Mouse (Mus musculus): ENCODE data around the gene Gm44805. TPM values are rescaled to one million over a fixed set of nuclear protein-coding genes. Genes with fewer than 3 reads are reported as not detected.

The Gm44805 gene
- polyA plus RNA-seq, 1 experiment from 2014 or later: not detected

- peak overlapping the region; percentile 30; the same call in 1 of the 2 replicates for H3K4me2 ChIP-seq (ENCODE audit: low read depth, low read length)
- H3K9me3 ChIP-seq (ENCODE audit: control insufficient read depth, low read length): no peaks in the 10 kb centered on the region; the same call in 1 of the 2 replicates
- peak overlapping the region; percentile 59 for H3K9ac ChIP-seq (ENCODE audit: low read depth, low read length)
- WGBS: 30% methylated on average over 22 of the region's 22 CpGs
- ATAC-seq: peak; percentile 95
- H3K4me1 ChIP-seq (ENCODE audit: control insufficient read depth, insufficient read depth, low read length): peaks cover 38% of the 10 kb centered on the region
- no peaks in the 10 kb centered on the region for H3K27me3 ChIP-seq (replicated peaks; ENCODE audit: control insufficient read depth, insufficient read depth, low read length)
- no peak overlapping the region for H3K4me3 ChIP-seq (ENCODE audit: low read length)
- H3K36me3 ChIP-seq (ENCODE audit: control insufficient read depth, insufficient read depth, low read length): peaks cover 8% of the 10 kb centered on the region; the same call in 1 of the 2 replicates
- H3K27ac ChIP-seq (ENCODE audit: low read length): peak overlapping the region; percentile 83
These were observed 20.0 kb upstream of the Gm44805 start for GRCm38 (mm10) chr7:19701069-19701761.

DNA sequence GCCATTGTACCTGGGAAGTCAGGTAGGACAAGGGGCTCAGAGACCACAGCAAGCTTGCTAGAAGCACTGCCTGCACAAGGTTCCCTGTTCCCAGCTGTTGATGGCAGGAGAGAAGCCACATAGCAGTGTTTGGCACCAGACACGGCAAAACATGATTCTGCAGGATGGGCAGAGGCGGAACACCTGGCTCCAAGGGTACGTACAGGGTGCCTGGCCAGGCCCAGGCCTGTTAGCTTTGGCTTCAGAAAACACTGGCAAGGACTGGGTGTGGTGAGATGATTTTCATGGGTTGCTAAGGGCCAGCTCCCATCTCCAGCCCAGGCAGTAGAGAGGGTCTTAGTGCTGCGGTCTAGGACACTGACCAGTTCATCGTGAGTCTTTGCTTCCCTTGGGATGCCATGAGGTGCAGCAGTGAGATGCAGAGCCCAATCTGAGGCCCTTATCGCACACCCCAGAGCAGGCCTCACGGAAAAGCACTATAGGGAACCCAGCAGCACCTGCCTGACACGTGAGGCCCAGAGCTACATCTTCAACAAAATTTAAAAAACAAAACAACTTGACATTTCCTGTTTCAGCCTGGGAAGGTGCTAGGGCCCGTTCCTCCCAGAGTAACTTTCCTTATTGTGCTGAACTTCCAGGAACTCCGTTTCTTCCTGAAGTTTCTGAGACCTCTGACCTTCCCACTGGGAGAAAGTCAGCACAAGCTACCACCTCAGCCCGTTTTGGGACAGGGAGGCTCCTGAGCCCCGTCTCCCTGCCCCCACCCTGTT is 19.3 kb upstream of the Gm44805 start:
- 48% methylated on average over 12 of the region's 12 CpGs for WGBS
- no peak overlapping the region for H3K4me3 ChIP-seq (ENCODE audit: low read length)
- H3K36me3 ChIP-seq (ENCODE audit: control insufficient read depth, insufficient read depth, low read length): peaks cover 8% of the 10 kb centered on the region; the same call in 1 of the 2 replicates
- H3K4me2 ChIP-seq (ENCODE audit: low read depth, low read length): peak overlapping the region; percentile 30; the same call in 1 of the 2 replicates
- peak overlapping the region; percentile 83 for H3K27ac ChIP-seq (ENCODE audit: low read length)
- H3K9ac ChIP-seq (ENCODE audit: low read depth, low read length): peak overlapping the region; percentile 42; the same call in 1 of the 2 replicates
- peaks cover 38% of the 10 kb centered on the region for H3K4me1 ChIP-seq (ENCODE audit: control insufficient read depth, insufficient read depth, low read length)
- ATAC-seq: peak; percentile 57
- no peaks in the 10 kb centered on the region; the same call in 1 of the 2 replicates for H3K9me3 ChIP-seq (ENCODE audit: control insufficient read depth, low read length)
- H3K27me3 ChIP-seq (replicated peaks; ENCODE audit: control insufficient read depth, insufficient read depth, low read length): no peaks in the 10 kb centered on the region

- Histone ChIP-seq H3K27ac (ENCODE audit: low read length) (peak overlapping the region; percentile 83; the same call in 1 of the 2 replicates), H3K36me3 (ENCODE audit: control insufficient read depth, insufficient read depth, low read length) (peaks cover 8% of the 10 kb centered on the region; the same call in 1 of the 2 replicates), H3K9ac (ENCODE audit: low read depth, low read length) (no peak overlapping the region), H3K4me2 (ENCODE audit: low read depth, low read length) (no peak overlapping the region), H3K4me3 (ENCODE audit: low read length) (no peak overlapping the region), H3K27me3 (replicated peaks; ENCODE audit: control insufficient read depth, insufficient read depth, low read length) (no peaks in the 10 kb centered on the region), H3K9me3 (ENCODE audit: control insufficient read depth, low read length) (no peaks in the 10 kb centered on the region; the same call in 1 of the 2 replicates), H3K4me1 (ENCODE audit: control insufficient read depth, insufficient read depth, low read length) (peaks cover 40% of the 10 kb centered on the region)
- 84% methylated on average over 4 of the region's 4 CpGs for WGBS
- no peak for ATAC-seq
These were observed 18.6 kb upstream of the Gm44805 start for GRCm38 (mm10) chr7:19699827-19700148.

- Histone ChIP-seq H3K4me2 (ENCODE audit: low read depth, low read length) (peak within 1 kb of the TSS; percentile 59), H3K27me3 (replicated peaks; ENCODE audit: control insufficient read depth, insufficient read depth, low read length) (no peaks in the 10 kb centered on the region), H3K27ac (ENCODE audit: low read length) (peak within 1 kb of the TSS; percentile 83; the same call in 1 of the 2 replicates), H3K4me3 (ENCODE audit: low read length) (peak within 1 kb of the TSS; percentile 37), H3K36me3 (ENCODE audit: control insufficient read depth, insufficient read depth, low read length) (peaks cover 8% of the 10 kb centered on the region; the same call in 1 of the 2 replicates), H3K4me1 (ENCODE audit: control insufficient read depth, insufficient read depth, low read length) (peaks cover 45% of the 10 kb centered on the region), H3K9me3 (ENCODE audit: control insufficient read depth, low read length) (no peaks in the 10 kb centered on the region; the same call in 1 of the 2 replicates), H3K9ac (ENCODE audit: low read depth, low read length) (peak within 1 kb of the TSS; percentile 60)
- ATAC-seq: no peak
- 5% methylated on average over 20 of the region's 20 CpGs for WGBS
These were observed 17.9 kb upstream of the Gm44805 start, which contains the start of gene Apoe for GRCm38 (mm10) chr7:19698907-19699826. Gene Apoe (minus strand): TSS chr7:19699188.

DNA sequence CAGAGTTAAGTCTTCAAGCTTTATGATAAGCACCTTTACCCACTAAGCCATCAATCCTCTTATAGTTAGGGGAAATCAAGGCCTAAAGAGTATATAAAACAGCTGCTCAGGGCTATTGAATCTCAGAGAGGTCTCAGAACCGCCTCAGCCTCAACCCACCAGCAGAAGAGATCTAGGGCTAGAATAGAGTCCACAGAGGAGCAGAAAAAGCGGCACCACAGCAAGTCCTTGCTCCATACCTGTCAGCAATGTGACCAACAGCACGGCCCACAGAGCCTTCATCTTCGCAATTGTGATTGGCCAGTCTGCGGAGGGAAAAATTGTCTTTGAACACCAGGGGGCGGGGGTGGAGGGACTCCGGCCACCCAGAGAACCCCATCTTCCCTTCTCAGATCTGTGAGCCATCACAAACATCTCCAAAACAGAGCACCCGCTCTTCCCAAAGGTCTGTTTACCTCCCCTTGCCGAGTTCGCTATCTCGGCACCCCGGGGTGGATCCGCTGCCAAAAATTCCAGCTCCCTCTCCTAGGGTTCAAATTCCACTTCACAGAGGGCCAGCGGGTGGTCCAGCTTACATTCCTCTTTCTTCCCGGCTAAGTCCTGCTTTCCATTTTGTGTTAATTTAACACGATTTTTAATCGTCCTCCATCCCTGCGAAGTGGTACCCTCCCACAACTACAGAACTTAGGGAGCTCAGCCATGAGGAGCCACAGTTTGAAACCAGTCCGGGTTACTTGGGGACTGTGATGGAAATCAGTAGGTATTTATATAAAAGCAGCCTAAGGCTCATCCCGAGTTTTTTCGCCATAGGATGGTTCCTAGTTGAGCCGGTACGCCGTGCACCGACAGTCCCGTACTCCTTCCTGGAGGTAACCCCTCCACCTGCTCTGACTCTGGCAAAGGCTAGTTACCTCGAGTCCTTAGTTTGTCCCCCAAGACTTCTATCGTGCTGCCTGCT is 17.0 kb upstream of the Gm44805 start:
- Histone ChIP-seq H3K4me1 (ENCODE audit: control insufficient read depth, insufficient read depth, low read length) (peaks cover 54% of the 10 kb centered on the region), H3K27me3 (replicated peaks; ENCODE audit: control insufficient read depth, insufficient read depth, low read length) (no peaks in the 10 kb centered on the region), H3K9me3 (ENCODE audit: control insufficient read depth, low read length) (no peaks in the 10 kb centered on the region; the same call in 1 of the 2 replicates), H3K36me3 (ENCODE audit: control insufficient read depth, insufficient read depth, low read length) (peaks cover 8% of the 10 kb centered on the region; the same call in 1 of the 2 replicates), H3K4me3 (ENCODE audit: low read length) (peak overlapping the region; percentile 37), H3K9ac (ENCODE audit: low read depth, low read length) (peak overlapping the region; percentile 60), H3K4me2 (ENCODE audit: low read depth, low read length) (peak overlapping the region; percentile 59), H3K27ac (ENCODE audit: low read length) (no peak overlapping the region)
- ATAC-seq: no peak
- WGBS: 5% methylated on average over 28 of the region's 28 CpGs

GRCm38 (mm10) chr7:19696336-19696873 is 15.2 kb upstream of the Gm44805 start:
- no peak overlapping the region for H3K9ac ChIP-seq (ENCODE audit: low read depth, low read length)
- peaks cover 61% of the 10 kb centered on the region for H3K4me1 ChIP-seq (ENCODE audit: control insufficient read depth, insufficient read depth, low read length)
- no peak for ATAC-seq
- no peaks in the 10 kb centered on the region for H3K27me3 ChIP-seq (replicated peaks; ENCODE audit: control insufficient read depth, insufficient read depth, low read length)
- no peak overlapping the region for H3K4me3 ChIP-seq (ENCODE audit: low read length)
- 93% methylated on average over 34 of the region's 34 CpGs for WGBS
- 0 out of 2 replicates have a peak, but pooled peaks cover 6% of the 10 kb centered on the region for H3K36me3 ChIP-seq (ENCODE audit: control insufficient read depth, insufficient read depth, low read length)
- H3K4me2 ChIP-seq (ENCODE audit: low read depth, low read length): no peak overlapping the region
- H3K27ac ChIP-seq (ENCODE audit: low read length): no peak overlapping the region
- H3K9me3 ChIP-seq (ENCODE audit: control insufficient read depth, low read length): no peaks in the 10 kb centered on the region; the same call in 1 of the 2 replicates

DNA sequence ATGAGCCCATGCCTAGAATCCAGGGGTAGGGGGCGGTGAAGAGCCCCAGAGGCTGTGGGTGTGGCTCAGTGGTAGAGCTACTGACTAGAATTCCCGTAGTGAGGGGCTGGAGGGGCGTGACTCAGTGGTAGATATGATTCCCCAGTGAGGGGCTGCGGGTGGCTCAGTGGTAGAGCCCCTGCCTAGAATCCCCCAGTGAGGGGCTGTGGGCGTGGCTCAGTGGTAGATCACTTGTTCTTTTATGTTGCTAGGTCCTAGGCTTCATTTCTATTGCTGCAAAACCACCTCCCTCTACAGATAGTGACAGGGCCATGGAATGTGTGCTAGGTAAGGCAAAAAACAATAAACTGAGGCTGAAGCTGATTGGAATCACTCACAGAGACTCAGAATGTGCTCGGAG is 14.7 kb upstream of the Gm44805 start:
- Histone ChIP-seq H3K9me3 (ENCODE audit: control insufficient read depth, low read length) (no peaks in the 10 kb centered on the region; the same call in 1 of the 2 replicates), H3K9ac (ENCODE audit: low read depth, low read length) (no peak overlapping the region), H3K4me2 (ENCODE audit: low read depth, low read length) (no peak overlapping the region), H3K27me3 (replicated peaks; ENCODE audit: control insufficient read depth, insufficient read depth, low read length) (no peaks in the 10 kb centered on the region), H3K36me3 (ENCODE audit: control insufficient read depth, insufficient read depth, low read length) (0 out of 2 replicates have a peak, but pooled peaks cover 4% of the 10 kb centered on the region), H3K4me3 (ENCODE audit: low read length) (no peak overlapping the region), H3K27ac (ENCODE audit: low read length) (no peak overlapping the region), H3K4me1 (ENCODE audit: control insufficient read depth, insufficient read depth, low read length) (peaks cover 58% of the 10 kb centered on the region)
- WGBS: 79% methylated on average over 6 of the region's 6 CpGs
- no peak for ATAC-seq

GRCm38 (mm10) chr7:19695213-19695594 is 14.0 kb upstream of the Gm44805 start:
- Histone ChIP-seq H3K27me3 (replicated peaks; ENCODE audit: control insufficient read depth, insufficient read depth, low read length) (no peaks in the 10 kb centered on the region), H3K27ac (ENCODE audit: low read length) (peak overlapping the region; percentile 75), H3K36me3 (ENCODE audit: control insufficient read depth, insufficient read depth, low read length) (0 out of 2 replicates have a peak, but pooled peaks cover 4% of the 10 kb centered on the region), H3K4me2 (ENCODE audit: low read depth, low read length) (no peak overlapping the region), H3K4me1 (ENCODE audit: control insufficient read depth, insufficient read depth, low read length) (peaks cover 51% of the 10 kb centered on the region), H3K9ac (ENCODE audit: low read depth, low read length) (peak overlapping the region; percentile 35; the same call in 1 of the 2 replicates), H3K4me3 (ENCODE audit: low read length) (no peak overlapping the region), H3K9me3 (ENCODE audit: control insufficient read depth, low read length) (no peaks in the 10 kb centered on the region; the same call in 1 of the 2 replicates)
- ATAC-seq: no peak
- 27% methylated on average over 8 of the region's 8 CpGs for WGBS
